Mouse (Mus musculus): ENCODE measurements around the gene Olfr1282.
"Not testable (repeated sequence)": the region's sequence is repeated elsewhere in the genome, so short reads cannot be mapped to it uniquely, and the experiment has no call there.

Gene Olfr1282

GRCm38 (mm10) chr2:111335976-111336375, at the start of gene Olfr1282:
TSS of gene Olfr1282 (minus strand) at chr2:111336076.
- DNase-seq, result no peak

GRCm38 (mm10) chr2:111375222-111375621, 39.3 kb upstream of the Olfr1282 start, which contains the start of gene Olfr1284:
TSS of gene Olfr1284 (plus strand) at chr2:111375522.
- DNase-seq, result no peak

GRCm38 (mm10) chr2:111366490-111366889, 30.6 kb upstream of the Olfr1282 start, which contains the start of gene Olfr1283:
TSS of gene Olfr1283 (plus strand) at chr2:111366790.
- DNase-seq, result no peak

- DNase-seq, result not testable (repeated sequence)
Observed at GRCm38 (mm10) chr2:111333721-111334120, 2.2 kb downstream of the Olfr1282 start.

GRCm38 (mm10) chr2:111326220-111326619, 9.7 kb downstream of the Olfr1282 start, which contains the start of gene Olfr1281:
TSS of gene Olfr1281 (plus strand) at chr2:111326520.
- DNase-seq, result no peak

- no peak for DNase-seq
Observed at GRCm38 (mm10) chr2:111313717-111314116, 22.2 kb downstream of the Olfr1282 start, which contains the start of gene Olfr1280. TSS of gene Olfr1280 (plus strand) at chr2:111314017.

- DNase-seq, result no peak
Observed at GRCm38 (mm10) chr2:111300374-111300773, 35.5 kb downstream of the Olfr1282 start, which contains the start of gene Olfr1279. TSS of gene Olfr1279 (plus strand) at chr2:111300635.

- no peak for DNase-seq
Observed at GRCm38 (mm10) chr2:111298541-111298940, 37.3 kb downstream of the Olfr1282 start.

- no peak for DNase-seq
Observed at GRCm38 (mm10) chr2:111289836-111290235, 46.0 kb downstream of the Olfr1282 start, which contains the start of gene Olfr1278. TSS of gene Olfr1278 (plus strand) at chr2:111290136.
